Mouse (Mus musculus): ENCODE data around the gene Prame.
"Not testable (repeated sequence)": the region's sequence is repeated elsewhere in the genome, so short reads cannot be mapped to it uniquely, and the experiment has no call there.

Prame gene

GRCm38 (mm10) chrX:135627605-135628004 is at the start of gene Prame:
TSS of gene Prame (minus strand) at chrX:135627705.
- no peak for DNase-seq

- peak; percentile 28 for DNase-seq
These were observed 24.8 kb upstream of the Prame start for GRCm38 (mm10) chrX:135652173-135652772.

GRCm38 (mm10) chrX:135601298-135602029 is 26.0 kb downstream of the Prame start:
- DNase-seq, result peak; percentile 5

DNA sequence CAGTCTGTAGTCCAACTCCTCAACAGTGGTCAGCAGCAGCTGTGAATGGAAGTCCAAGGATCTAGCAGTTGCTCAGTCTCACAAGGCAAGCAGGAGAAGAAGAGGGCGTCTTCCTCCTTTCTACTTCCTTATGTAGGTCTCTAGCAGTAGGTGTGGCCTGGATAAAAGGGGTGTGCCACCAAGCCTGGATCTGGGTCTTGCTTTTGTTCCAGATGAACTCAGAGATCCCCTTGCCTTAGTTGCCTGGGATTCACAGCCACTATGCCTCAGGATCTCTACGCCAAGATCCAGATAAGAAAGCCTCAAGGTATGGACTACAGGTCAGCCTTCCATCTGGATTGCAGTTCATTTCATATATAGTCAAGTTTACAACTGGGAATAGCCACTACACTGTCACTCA is 28.8 kb downstream of the Prame start, which contains the start of gene Nxf7:
Gene Nxf7, minus strand, starts transcription at position 101 of the 400 bp plus-strand sequence.
- DNase-seq, result no peak

DNA sequence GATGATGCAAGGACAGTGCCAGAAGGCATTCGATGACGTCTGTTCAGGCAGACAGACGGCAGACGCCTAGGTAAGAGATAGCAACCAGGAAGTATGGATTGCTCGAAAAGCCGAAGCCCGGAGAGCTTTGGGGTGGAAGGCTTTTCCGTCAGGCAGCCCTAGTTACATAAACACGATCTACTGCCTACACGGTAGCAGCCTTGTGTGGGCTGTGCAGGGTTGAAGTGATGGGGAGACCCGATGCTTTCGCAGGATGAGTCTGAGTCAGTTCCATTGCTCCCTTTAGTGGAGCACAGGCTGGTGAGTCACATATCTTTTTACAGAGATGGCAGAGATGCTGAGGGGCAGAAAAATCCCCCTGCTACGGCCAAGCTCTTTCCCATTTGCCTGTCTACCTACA is 29.4 kb downstream of the Prame start:
- DNase-seq, result no peak

- no peak for DNase-seq
These were observed 51.1 kb downstream of the Prame start for GRCm38 (mm10) chrX:135576412-135576811.

DNA sequence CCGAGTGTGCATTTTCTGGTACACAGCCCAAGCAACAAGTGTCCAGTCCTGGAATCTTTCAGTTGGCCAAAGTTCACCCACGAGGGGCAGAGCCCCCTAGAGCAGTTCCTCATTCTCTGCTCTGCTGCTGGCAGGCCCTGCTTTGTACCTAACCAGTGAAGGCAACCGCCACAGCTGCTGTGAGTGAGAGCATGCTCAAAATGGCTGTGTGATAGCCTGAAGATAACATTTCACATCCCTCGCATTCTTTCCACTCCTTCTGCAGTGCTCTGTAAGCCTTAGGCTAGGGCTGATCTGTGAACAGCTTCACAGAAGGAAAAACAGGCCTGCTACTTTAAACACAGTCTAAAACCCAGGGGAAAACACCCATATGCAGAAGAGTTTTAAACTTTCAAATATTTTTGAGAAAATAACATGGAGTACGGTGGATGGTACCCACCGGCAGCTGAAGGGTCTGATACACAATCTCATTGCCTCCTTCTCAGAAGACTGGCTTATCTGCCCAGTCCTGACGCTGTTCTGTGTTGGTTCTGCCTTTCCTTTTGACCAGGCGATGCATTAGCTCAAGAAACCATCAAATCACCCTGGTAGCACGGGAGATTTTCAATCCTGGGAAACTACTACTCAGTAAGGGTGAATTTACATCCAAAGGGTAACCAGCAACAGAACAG is 52.4 kb downstream of the Prame start:
- DNase-seq, result not testable (repeated sequence)

DNA sequence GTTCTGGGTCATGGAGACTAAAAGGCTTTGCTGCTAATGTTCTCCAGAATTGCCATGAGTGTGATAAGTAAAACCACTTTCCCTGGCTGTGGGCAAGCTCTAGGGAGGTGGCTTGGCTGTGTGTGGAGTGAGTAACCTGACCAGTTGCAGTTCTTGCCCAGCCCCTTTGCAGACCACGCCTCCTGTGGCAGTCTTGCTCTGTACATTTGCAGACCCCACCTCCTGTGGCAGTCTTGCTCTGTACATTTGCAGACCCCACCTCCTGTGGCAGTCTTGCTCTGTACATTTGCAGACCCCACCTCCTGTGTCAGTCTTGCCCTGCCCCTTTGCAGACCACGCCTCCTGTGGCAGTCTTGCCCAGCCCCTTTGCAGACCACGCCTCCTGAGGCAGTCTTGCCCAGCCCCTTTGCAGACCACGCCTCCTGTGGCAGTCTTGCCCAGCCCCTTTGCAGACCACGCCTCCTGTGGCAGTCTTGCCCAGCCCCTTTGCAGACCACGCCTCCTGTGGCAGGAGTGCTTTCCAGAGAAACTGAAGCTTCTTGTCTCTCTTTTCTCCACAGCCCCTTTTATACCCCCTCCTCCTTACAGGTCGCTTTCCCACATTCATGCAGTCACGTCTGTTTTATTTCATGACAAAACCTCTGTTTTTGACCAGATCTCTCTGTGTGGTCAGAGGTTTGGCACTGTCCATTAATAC is 53.1 kb downstream of the Prame start:
- DNase-seq, result not testable (repeated sequence)

DNA sequence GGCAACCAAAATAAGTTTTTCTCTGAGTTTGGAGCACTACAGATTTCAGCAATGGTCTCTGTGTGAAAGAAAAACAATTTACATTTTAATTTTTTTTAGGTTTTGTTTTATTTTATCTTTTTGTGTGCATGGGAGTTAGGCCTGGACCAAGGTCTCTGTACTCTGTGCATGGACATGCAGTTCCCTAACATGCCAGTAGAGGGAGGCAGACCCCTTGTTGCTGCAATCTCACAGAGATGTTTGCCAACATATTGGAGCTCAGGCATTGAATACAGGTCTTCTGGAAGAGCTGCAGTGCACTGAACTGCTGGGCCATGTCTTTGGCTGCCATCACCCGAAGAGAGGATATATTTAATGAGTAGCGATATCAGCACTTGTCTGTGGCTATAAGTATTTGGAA is 58.0 kb downstream of the Prame start:
- peak; percentile 73 for DNase-seq

- DNase-seq, result not testable (repeated sequence)
These were observed 62.6 kb downstream of the Prame start for GRCm38 (mm10) chrX:135564934-135565333.

Data from lung, postnatal 14 days (tissue).